Mouse (Mus musculus) naive thymus-derived CD4-positive, alpha-beta T cell, adult 5 months (primary cell): ENCODE measurements around the gene Popdc3. TPM values are rescaled to one million over a fixed set of nuclear protein-coding genes. Genes with fewer than 3 reads are reported as not detected.

Experiments used
- polyA plus RNA-seq: library from polyadenylated mRNA; unstranded; fragments of 100-300 nt; shearing (Covaris generic); gene quantifications from one replicate; pipeline ENCODE4 v1.2.1, GENCODE M21; 2017

Popdc3 gene
- polyA plus RNA-seq = not detected

DNA sequence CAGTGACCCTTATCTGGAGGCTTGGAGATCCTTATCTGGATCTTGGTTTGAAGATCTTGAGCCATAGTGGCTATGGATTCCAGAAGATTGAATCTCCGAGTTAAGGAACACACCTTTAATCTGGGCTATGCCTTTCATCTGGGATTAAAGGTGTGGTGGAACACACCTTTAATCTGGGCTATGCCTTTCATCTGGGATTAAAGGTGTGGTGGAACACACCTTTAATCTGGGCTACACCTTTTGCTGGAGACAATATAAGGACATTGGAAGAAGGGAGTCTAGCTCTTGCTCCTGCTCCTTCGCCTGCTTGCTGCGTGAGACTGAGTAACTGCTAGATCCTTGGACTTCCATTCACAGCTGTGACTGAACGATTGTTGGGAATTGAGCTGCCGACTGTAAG is at the start of gene Popdc3:
Gene Popdc3 (plus strand): TSS at position 301 of the 400 bp plus-strand sequence.

DNA sequence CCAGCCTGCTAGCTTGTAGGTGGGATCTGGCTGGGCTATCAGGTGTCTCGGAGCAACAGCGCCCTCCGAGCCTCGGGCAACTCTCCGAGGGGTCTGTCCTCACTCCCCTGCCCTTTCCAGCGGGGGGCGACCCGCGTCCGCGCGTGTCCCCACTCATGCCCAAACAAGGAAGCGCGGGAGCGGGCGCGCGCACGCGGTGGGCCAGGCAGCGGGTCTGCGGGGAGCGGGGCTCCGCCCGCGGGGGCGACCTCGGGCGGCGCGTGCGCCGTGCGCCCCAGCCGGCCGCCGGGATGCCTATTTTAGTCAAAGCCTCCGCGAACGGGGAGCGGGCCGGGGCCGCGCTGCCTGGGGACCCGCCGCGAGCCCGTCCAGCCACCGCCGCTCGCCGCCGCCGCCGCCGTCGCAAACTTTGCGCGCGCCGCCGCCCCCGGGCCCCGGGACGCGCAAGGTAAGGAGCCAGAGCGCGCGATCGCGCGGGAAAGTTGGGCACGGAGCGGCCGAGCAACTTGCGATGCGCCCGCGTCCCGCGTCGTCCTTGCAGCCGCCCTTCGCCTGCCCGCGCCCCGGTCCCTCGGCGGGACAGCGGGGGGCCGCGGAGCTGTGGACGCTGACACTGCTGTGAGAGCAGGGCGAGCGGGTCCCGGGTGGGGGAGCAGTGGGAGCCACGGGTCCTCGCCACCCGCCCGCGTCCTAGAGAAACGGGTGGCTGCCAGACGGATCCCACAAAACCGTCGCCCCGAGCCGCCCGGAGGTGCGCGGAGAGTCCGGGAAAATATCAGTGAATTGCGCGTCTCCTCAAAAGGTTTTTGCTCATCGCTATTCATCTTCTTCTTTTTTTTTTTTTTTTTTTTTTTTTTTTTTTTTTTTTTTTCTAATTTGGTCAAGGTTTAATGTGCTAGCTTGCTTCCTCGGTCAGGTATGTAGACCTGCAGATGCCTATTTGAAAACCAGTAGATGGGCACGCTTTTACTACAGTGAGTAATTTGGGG is 157.8 kb downstream of the Popdc3 start, which contains the start of gene Bves:
Gene Bves (plus strand): TSS at position 339 of the 989 bp plus-strand sequence.

Other genes starting within 250 kb of the Popdc3 start
- gene Prep, start 110.9 kb upstream of the Popdc3 start, polyA plus RNA-seq = 9.6 TPM
- not detected for gene Bves, start 157.7 kb downstream of the Popdc3 start, polyA plus RNA-seq